In genomic region chr15:88665846-88666245, GRCm38 (mm10) we compare ENCODE assay signal across 29 mouse cellular contexts.
"Had no signal": no experiment of that assay in that cellular context is flagged by ENCODE, and none has a peak within 500 bp of the region (broad histone marks: within the 10 kb centered on the region; RNA-seq: fewer than 3 reads in every experiment).

No protein-coding gene starts in this region.

- H3K4me2 ChIP-seq: embryonic facial prominence, embryonic 12.5 days; embryonic facial prominence, embryonic 13.5 days; embryonic facial prominence, embryonic 15.5 days; forebrain, embryonic 12.5 days; forebrain, embryonic 13.5 days; forebrain, embryonic 15.5 days had no signal

- H3K9ac ChIP-seq: embryonic facial prominence, embryonic 12.5 days; embryonic facial prominence, embryonic 13.5 days; embryonic facial prominence, embryonic 15.5 days; forebrain, embryonic 12.5 days; forebrain, embryonic 13.5 days; forebrain, embryonic 15.5 days; forebrain, postnatal 0 days had no signal

- H3K9me3 ChIP-seq: embryonic facial prominence, embryonic 10.5 days; embryonic facial prominence, embryonic 12.5 days; embryonic facial prominence, embryonic 13.5 days; embryonic facial prominence, embryonic 15.5 days; forebrain, embryonic 10.5 days; forebrain, embryonic 12.5 days; forebrain, embryonic 13.5 days; forebrain, embryonic 15.5 days had no signal

- H3K4me1 ChIP-seq: embryonic facial prominence, embryonic 12.5 days had no signal

- H3K27ac ChIP-seq: embryonic facial prominence, embryonic 10.5 days; embryonic facial prominence, embryonic 12.5 days; embryonic facial prominence, embryonic 13.5 days; embryonic facial prominence, embryonic 15.5 days; forebrain, embryonic 10.5 days; forebrain, embryonic 12.5 days; forebrain, embryonic 13.5 days; forebrain, embryonic 15.5 days; gastrocnemius, adult 2 months; heart, adult 2 months had no signal

- DNase-seq: cerebellum, adult 2 months; cerebellum, adult 8-10 months; cerebellum, adult 9-10 months; cerebellum, adult 9-11 months; cerebellum, postnatal 10 days; cerebellum, postnatal 14 days; cerebellum, postnatal 25 days; cerebellum, postnatal 36 days; embryo, embryonic 11 days; forebrain, postnatal 0 days; gastrocnemius, adult 2 months; gastrocnemius, postnatal 10 days; gastrocnemius, postnatal 14 days; gastrocnemius, postnatal 25 days; gastrocnemius, postnatal 36 days; heart, adult 11 months; heart, adult 18-20 months; heart, adult 2 months had no signal

- ATAC-seq: forebrain, embryonic 13.5 days; forebrain, embryonic 14.5 days; forebrain, embryonic 15.5 days; forebrain, embryonic 16.5 days; forebrain, postnatal 0 days had no signal

- H3K4me3 ChIP-seq: embryonic facial prominence, embryonic 10.5 days; embryonic facial prominence, embryonic 12.5 days; embryonic facial prominence, embryonic 13.5 days; embryonic facial prominence, embryonic 15.5 days; erythroblast, embryonic 14.5 days; forebrain, embryonic 10.5 days; forebrain, embryonic 12.5 days; forebrain, embryonic 13.5 days; forebrain, embryonic 15.5 days; gastrocnemius, adult 2 months; heart, adult 2 months had no signal

- H3K36me3 ChIP-seq: embryonic facial prominence, embryonic 10.5 days; embryonic facial prominence, embryonic 12.5 days; embryonic facial prominence, embryonic 13.5 days; embryonic facial prominence, embryonic 15.5 days; forebrain, embryonic 10.5 days; forebrain, embryonic 12.5 days; forebrain, embryonic 15.5 days had no signal
